Mouse (Mus musculus): ENCODE data around the gene Arsb. TPM values are rescaled to one million over a fixed set of nuclear protein-coding genes. Genes with fewer than 3 reads are reported as not detected.
A peak's percentile ranks its signal among the peaks of the same experiment; 100 is the strongest.

Gene Arsb
- polyA plus RNA-seq, 1 experiment from 2014 or later: 7.6 TPM

DNA sequence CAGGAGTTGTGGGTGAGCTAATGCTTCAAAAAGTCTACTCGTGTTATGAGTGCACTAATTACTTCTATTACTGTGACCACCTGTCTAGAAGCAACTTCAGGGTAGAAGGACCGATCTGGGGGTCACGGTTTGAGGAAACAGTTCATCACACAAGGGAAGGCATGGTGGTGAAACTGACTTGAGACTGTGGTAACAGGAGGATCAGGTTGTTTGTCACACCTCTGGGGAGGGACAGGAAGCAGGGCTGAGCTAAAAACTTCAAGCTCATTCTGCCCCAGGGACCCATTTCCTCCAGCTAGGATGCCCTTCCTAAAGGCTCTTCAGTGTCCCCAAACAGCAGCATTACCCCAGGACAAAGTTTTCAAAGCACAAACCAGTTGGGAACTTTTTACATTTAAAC, 8.6 kb upstream of the Arsb start:
- Histone ChIP-seq H3K4me1 (peaks cover 5% of the 10 kb centered on the region; the same call in 1 of the 2 replicates), H3K9ac (no peak overlapping the region), H3K36me3 (no peaks in the 10 kb centered on the region), H3K27me3 (replicated peaks) (no peaks in the 10 kb centered on the region), H3K9me3 (no peaks in the 10 kb centered on the region), H3K4me2 (replicated peaks) (no peak overlapping the region), H3K4me3 (no peak overlapping the region), H3K27ac (no peak overlapping the region)
- no peak for ATAC-seq (ENCODE audit: low FRiP score, low read depth)
- 85% methylated on average over 3 of the region's 3 CpGs for WGBS

DNA sequence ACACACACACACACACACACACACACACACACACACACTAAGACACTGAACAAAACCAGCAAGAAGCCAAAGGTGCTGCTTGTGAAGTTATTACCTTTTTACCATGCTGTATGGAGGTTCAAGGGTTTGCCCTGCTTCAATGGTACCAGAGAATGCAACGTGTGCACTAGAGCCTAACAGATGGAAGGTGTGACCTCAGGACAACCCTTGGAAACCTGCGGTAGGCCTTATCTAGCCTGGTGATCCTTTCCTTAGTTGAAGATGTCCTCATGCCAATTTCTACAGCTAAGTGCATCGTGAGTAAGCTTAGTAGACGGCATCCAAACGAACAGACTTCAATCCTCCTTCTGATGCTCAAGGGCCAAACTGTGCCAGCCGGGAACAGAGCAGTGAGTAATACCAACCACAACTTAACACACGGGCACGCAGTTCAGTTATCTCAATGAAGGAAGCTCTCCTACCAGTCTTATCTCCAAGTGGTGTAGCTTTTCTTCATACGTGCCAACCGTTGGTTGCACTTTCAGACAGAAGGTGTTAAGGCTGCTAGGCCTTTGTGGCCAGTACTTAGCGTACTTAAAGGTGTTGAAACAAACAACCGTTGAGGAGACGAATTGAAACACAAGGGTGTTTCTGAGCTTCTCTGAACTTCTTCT, 7.0 kb upstream of the Arsb start:
- H3K36me3 ChIP-seq: no peaks in the 10 kb centered on the region
- H3K4me3 ChIP-seq: no peak overlapping the region
- ATAC-seq (ENCODE audit: low FRiP score, low read depth): no peak
- H3K9me3 ChIP-seq: no peaks in the 10 kb centered on the region
- H3K27me3 ChIP-seq (replicated peaks): no peaks in the 10 kb centered on the region
- H3K9ac ChIP-seq: no peak overlapping the region
- no peak overlapping the region for H3K27ac ChIP-seq
- no peak overlapping the region for H3K4me2 ChIP-seq (replicated peaks)
- no peaks in the 10 kb centered on the region for H3K4me1 ChIP-seq
- WGBS: 87% methylated on average over 13 of the region's 13 CpGs

DNA sequence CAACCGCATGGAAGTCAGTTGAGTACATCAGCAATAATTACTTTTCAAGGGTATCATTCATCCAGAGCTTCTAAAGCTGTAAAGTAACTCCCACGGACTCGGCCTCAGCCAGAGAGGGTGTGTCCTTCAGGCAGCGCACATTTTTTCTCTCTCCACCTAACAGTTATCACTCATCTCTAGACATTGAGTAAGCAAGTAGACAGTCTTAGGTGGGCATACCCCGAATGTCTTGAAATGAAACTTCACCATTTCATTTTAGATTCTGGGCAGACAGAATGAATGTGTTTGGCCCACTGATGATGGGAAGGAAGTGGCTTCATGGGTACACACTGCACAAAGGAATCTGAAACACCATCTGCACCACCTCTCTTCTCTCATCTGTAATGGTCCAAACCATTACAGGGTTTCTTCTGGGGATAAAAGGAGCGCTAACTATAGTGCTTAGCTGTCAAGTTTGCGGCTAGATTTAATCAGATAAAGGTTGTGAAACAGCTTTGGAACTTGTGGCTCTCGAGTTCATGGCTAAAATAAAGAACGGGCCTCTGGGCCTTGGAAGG, 321 bp upstream of the Arsb start:
- H3K4me1 ChIP-seq: peaks cover 8% of the 10 kb centered on the region; the same call in 1 of the 2 replicates
- H3K36me3 ChIP-seq: no peaks in the 10 kb centered on the region
- H3K4me2 ChIP-seq (replicated peaks): peak overlapping the region; percentile 88
- peak overlapping the region; percentile 71 for H3K9ac ChIP-seq
- peak overlapping the region; percentile 39; the same call in 1 of the 2 replicates for H3K27ac ChIP-seq
- peak; percentile 39 for ATAC-seq (ENCODE audit: low FRiP score, low read depth)
- H3K9me3 ChIP-seq: no peaks in the 10 kb centered on the region
- H3K27me3 ChIP-seq (replicated peaks): no peaks in the 10 kb centered on the region
- H3K4me3 ChIP-seq: peak overlapping the region; percentile 54
- WGBS: 35% methylated on average over 9 of the region's 9 CpGs

DNA sequence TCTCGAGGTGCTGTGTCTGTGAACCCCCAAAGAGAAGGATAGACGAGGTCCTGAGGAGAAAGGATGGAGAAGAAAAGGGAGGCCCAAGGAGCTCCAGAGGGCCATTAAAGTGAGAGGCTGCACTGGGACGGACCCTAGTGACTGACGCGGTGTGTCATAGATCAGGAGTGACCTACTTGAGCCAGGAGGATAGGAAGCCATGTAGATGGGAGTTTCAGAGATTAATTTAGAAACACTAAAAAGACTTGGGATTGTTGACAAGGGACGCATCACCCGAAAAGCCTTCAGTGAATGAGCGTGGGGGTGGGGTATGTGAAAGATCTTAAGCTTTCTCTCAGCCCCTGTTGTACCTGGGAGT, 828 bp downstream of the Arsb start:
- Histone ChIP-seq H3K9me3 (no peaks in the 10 kb centered on the region), H3K27me3 (replicated peaks) (no peaks in the 10 kb centered on the region), H3K4me1 (peaks cover 8% of the 10 kb centered on the region; the same call in 1 of the 2 replicates), H3K4me3 (peak overlapping the region; percentile 54), H3K9ac (peak overlapping the region; percentile 71), H3K36me3 (no peaks in the 10 kb centered on the region), H3K27ac (no peak overlapping the region), H3K4me2 (replicated peaks) (peak overlapping the region; percentile 88)
- no peak; the same call in 1 of the 2 replicates for ATAC-seq (ENCODE audit: low FRiP score, low read depth)
- 34% methylated on average over 8 of the region's 8 CpGs for WGBS

- Histone ChIP-seq H3K9me3 (no peaks in the 10 kb centered on the region), H3K4me1 (peaks cover 8% of the 10 kb centered on the region; the same call in 1 of the 2 replicates), H3K27me3 (replicated peaks) (no peaks in the 10 kb centered on the region), H3K4me3 (no peak overlapping the region), H3K36me3 (no peaks in the 10 kb centered on the region), H3K4me2 (replicated peaks) (peak overlapping the region; percentile 88; the same call in 1 of the 2 replicates), H3K27ac (no peak overlapping the region), H3K9ac (no peak overlapping the region)
- no peak for ATAC-seq (ENCODE audit: low FRiP score, low read depth)
- 57% methylated on average over 7 of the region's 7 CpGs for WGBS
Measured at GRCm38 (mm10) chr13:93772861-93773260, 1.4 kb downstream of the Arsb start.

- no peak for ATAC-seq (ENCODE audit: low FRiP score, low read depth)
- Histone ChIP-seq H3K27me3 (replicated peaks) (no peaks in the 10 kb centered on the region), H3K9me3 (no peaks in the 10 kb centered on the region)
Measured at GRCm38 (mm10) chr13:93773704-93774315, 2.4 kb downstream of the Arsb start.

GRCm38 (mm10) chr13:93782823-93783222, 11.4 kb downstream of the Arsb start:
- Histone ChIP-seq H3K27me3 (replicated peaks) (no peaks in the 10 kb centered on the region), H3K4me2 (replicated peaks) (no peak overlapping the region), H3K4me1 (no peaks in the 10 kb centered on the region; the same call in 1 of the 2 replicates), H3K4me3 (no peak overlapping the region), H3K27ac (no peak overlapping the region), H3K36me3 (no peaks in the 10 kb centered on the region), H3K9me3 (no peaks in the 10 kb centered on the region), H3K9ac (no peak overlapping the region)
- 86% methylated on average over 5 of the region's 5 CpGs for WGBS
- no peak for ATAC-seq (ENCODE audit: low FRiP score, low read depth)

More at GRCm38 (mm10) chr13:93773704-93774315, 2.4 kb downstream of the Arsb start:
- H3K4me1 ChIP-seq: peaks cover 8% of the 10 kb centered on the region; the same call in 1 of the 2 replicates
- H3K4me2 ChIP-seq (replicated peaks): no peak overlapping the region
- no peak overlapping the region for H3K9ac ChIP-seq
- H3K36me3 ChIP-seq: no peaks in the 10 kb centered on the region
- WGBS: 69% methylated on average over 7 of the region's 7 CpGs
- H3K4me3 ChIP-seq: no peak overlapping the region
- no peak overlapping the region for H3K27ac ChIP-seq

- 89% methylated on average over 3 of the region's 3 CpGs for WGBS
- Histone ChIP-seq H3K9ac (no peak overlapping the region), H3K27me3 (replicated peaks) (no peaks in the 10 kb centered on the region), H3K4me2 (replicated peaks) (no peak overlapping the region), H3K4me1 (no peaks in the 10 kb centered on the region; the same call in 1 of the 2 replicates), H3K27ac (no peak overlapping the region), H3K36me3 (no peaks in the 10 kb centered on the region), H3K4me3 (no peak overlapping the region), H3K9me3 (no peaks in the 10 kb centered on the region)
- ATAC-seq (ENCODE audit: low FRiP score, low read depth): no peak
Measured at GRCm38 (mm10) chr13:93785329-93785728, 13.9 kb downstream of the Arsb start.

DNA sequence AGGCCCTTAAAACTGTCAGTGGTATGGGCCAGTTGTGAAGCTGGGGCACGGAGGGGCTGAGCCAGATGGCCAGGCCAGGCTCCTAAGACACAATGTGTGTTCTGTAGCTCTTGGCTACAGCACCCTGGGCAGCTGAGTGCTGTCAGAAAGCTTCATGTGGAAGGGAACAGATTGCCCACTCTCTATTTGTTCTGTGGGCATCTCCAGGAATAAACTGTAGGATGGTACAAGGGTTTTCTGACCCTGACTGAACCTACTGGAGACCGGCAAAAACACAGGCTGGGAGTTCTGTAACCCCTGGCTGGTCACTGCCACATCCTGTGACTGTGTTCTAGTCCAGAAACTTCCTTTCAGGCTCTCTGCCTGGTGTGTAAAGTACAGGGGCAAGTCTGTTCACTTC, 14.6 kb downstream of the Arsb start:
- WGBS: 67% methylated on average over 2 of the region's 2 CpGs
- no peaks in the 10 kb centered on the region for H3K27me3 ChIP-seq (replicated peaks)

GRCm38 (mm10) chr13:93787647-93788046, 16.2 kb downstream of the Arsb start:
- no peak overlapping the region for H3K9ac ChIP-seq
- no peak for ATAC-seq (ENCODE audit: low FRiP score, low read depth)
- H3K4me1 ChIP-seq: no peaks in the 10 kb centered on the region; the same call in 1 of the 2 replicates
- no peaks in the 10 kb centered on the region for H3K27me3 ChIP-seq (replicated peaks)
- no peak overlapping the region for H3K27ac ChIP-seq
- WGBS: 74% methylated on average over 8 of the region's 8 CpGs
- H3K4me3 ChIP-seq: no peak overlapping the region
- no peaks in the 10 kb centered on the region for H3K36me3 ChIP-seq
- H3K4me2 ChIP-seq (replicated peaks): no peak overlapping the region
- H3K9me3 ChIP-seq: no peaks in the 10 kb centered on the region

More for the DNA sequence above, 14.6 kb downstream of the Arsb start:
- H3K9ac ChIP-seq: no peak overlapping the region
- no peak overlapping the region for H3K27ac ChIP-seq
- no peaks in the 10 kb centered on the region; the same call in 1 of the 2 replicates for H3K4me1 ChIP-seq
- H3K9me3 ChIP-seq: no peaks in the 10 kb centered on the region
- no peaks in the 10 kb centered on the region for H3K36me3 ChIP-seq
- no peak overlapping the region for H3K4me3 ChIP-seq
- no peak overlapping the region for H3K4me2 ChIP-seq (replicated peaks)
- no peak for ATAC-seq (ENCODE audit: low FRiP score, low read depth)

DNA sequence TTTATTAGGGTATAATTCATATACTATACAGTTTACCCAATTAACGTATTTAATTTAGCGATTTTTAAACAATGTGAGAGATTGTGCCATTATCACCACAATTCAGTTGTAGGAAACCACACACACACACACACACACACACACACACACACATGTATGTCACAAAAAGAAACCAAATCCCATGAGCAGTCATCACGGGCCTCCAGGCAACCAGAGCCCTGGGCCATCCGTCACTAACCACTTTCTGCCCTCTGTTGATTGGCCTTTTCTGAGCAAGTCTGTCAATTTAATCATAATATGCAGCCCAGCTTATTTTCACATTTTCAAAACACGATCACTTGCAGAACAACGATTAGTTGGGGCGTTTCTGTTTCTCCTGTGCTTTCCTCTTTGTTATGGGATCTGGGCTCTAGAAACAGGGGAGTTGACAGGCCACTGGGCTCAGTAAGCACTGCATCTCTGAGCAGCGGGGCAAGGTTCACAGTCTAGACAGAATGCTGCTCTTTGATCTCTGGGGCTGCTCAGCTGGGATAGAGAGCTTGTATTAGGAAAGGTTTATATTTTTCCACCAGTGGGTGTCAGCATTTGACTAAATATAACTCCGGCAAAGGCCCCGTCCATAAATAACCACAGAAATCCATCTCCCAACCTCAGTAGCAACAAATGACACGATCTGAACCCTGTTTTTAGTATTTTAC, 21.7 kb downstream of the Arsb start:
- Histone ChIP-seq H3K9me3 (no peaks in the 10 kb centered on the region), H3K4me2 (replicated peaks) (no peak overlapping the region), H3K27me3 (replicated peaks) (no peaks in the 10 kb centered on the region), H3K27ac (no peak overlapping the region), H3K4me1 (no peaks in the 10 kb centered on the region; the same call in 1 of the 2 replicates), H3K4me3 (no peak overlapping the region), H3K9ac (no peak overlapping the region), H3K36me3 (no peaks in the 10 kb centered on the region)
- WGBS: 55% methylated on average over 11 of the region's 11 CpGs
- ATAC-seq (ENCODE audit: low FRiP score, low read depth): peak; percentile 65

- Histone ChIP-seq H3K9me3 (no peaks in the 10 kb centered on the region), H3K36me3 (no peaks in the 10 kb centered on the region), H3K4me2 (replicated peaks) (no peak overlapping the region), H3K27ac (no peak overlapping the region), H3K4me3 (no peak overlapping the region), H3K9ac (no peak overlapping the region), H3K27me3 (replicated peaks) (no peaks in the 10 kb centered on the region), H3K4me1 (no peaks in the 10 kb centered on the region; the same call in 1 of the 2 replicates)
- ATAC-seq (ENCODE audit: low FRiP score, low read depth): peak; percentile 48; the same call in 1 of the 2 replicates
- WGBS: 61% methylated on average over 10 of the region's 10 CpGs
Measured at GRCm38 (mm10) chr13:93793643-93794182, 22.3 kb downstream of the Arsb start.

Data from neural tube, embryonic 12.5 days (tissue).